Mouse (Mus musculus) E14TG2a.4 (cell line): ENCODE measurements around the gene Epb41l3.

Experiments
- CTCF ChIP-seq: conservative IDR thresholded peaks from 2 replicates; pipeline ENCODE4 v1.5.1; 2014; ENCODE audit warnings: low read length
- NANOG ChIP-seq: IDR thresholded peaks from 2 replicates; pipeline ENCODE4 v1.6.1; 2014; ENCODE audit warnings: borderline replicate concordance, low read length, mixed read lengths
- POU5F1 ChIP-seq: IDR thresholded peaks from 2 replicates; pipeline ENCODE4 v1.6.1; 2014; ENCODE audit warnings: low read length, borderline replicate concordance

DNA sequence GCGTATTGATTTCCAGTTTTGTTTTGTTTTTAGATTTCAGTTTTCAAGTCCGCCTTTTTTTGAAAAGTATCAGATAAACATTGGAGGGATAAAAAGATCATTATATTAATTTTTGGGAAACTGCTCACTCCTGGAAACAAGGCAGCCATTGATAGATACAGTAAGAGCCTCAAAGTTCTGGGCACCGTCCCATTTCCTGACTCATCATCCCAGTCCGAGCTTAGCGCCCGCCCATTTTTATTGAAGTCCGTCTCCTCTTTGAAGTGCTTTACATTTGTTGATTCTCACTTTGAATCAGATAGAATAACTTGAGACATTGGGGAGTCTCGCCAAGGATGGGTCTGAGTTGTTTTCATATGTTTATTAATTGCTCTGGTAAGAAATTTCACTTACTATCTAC lies 43.7 kb downstream of the Epb41l3 start:
- no peak for TF ChIP-seq CTCF
- TF ChIP-seq POU5F1 = no peak
- TF ChIP-seq NANOG = no peak
